ENCODE assay signal across 8 mouse cellular contexts in the genomic region with DNA sequence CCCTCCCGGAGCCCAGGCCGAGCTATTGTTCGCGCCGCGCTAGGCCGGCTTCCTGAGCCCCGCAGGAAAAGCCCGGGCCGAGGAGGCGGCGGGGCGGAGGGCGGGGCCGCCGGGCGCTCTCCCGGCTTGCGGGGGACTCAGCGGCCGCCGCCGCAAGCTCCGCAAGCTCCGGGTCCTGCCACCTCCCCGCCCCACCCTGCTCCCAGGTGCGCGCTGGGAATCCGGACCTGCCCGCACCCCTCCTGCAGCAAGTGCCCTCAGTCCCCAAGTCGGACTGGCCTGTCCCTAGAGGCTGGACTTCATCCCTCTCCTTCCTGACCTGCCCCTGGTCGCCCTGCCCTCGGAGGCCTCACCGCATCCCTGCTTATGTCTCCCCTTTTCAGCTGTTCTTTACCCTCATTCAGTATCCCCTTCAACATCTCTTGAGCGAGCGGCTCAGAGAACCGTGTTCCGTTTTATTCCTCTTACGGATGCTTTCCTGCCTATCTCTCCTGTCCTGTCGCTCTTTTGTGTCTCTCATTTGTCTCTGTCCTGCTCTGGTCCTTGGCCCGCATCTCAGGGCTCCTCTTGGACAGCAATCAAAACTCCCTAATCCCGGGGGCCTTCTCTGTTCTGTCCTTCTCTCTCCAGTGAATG. TPM values are rescaled to one million over a fixed set of nuclear protein-coding genes. Genes with fewer than 3 reads are reported as not detected.
DNase-seq lines count a peak whose midpoint lies in the region; ATAC-seq lines count a peak whose summit lies in the region.

No protein-coding gene starts in this region.

- H3K27ac ChIP-seq in forebrain, embryonic 13.5 days = peak overlapping the region; percentile 98
- peak overlapping the region; percentile 92 for H3K27ac ChIP-seq in intestine, embryonic 15.5 days
- H3K27ac ChIP-seq in midbrain, embryonic 16.5 days (ENCODE audit: low read length) = peak overlapping the region; percentile 99

- no peak for DNase-seq in cerebellum, postnatal 25 days

- H3K4me1 ChIP-seq in megakaryocyte, embryonic 14.5 days = peaks cover 21% of the 10 kb centered on the region
- H3K4me1 ChIP-seq in forebrain, embryonic 13.5 days = peaks cover 39% of the 10 kb centered on the region
- H3K4me1 ChIP-seq in intestine, embryonic 15.5 days (replicated peaks) = peaks cover 13% of the 10 kb centered on the region
- peaks cover 30% of the 10 kb centered on the region for H3K4me1 ChIP-seq in midbrain, embryonic 16.5 days (ENCODE audit: control insufficient read depth, insufficient read depth, low read length)

- H3K4me3 ChIP-seq in megakaryocyte, embryonic 14.5 days (replicated peaks) = peak overlapping the region; percentile 89
- H3K4me3 ChIP-seq in forebrain, embryonic 13.5 days = peak overlapping the region; percentile 94
- peak overlapping the region; percentile 81 for H3K4me3 ChIP-seq in intestine, embryonic 15.5 days (replicated peaks)
- peak overlapping the region; percentile 98 for H3K4me3 ChIP-seq in midbrain, embryonic 16.5 days (ENCODE audit: low read depth, low read length)

- H3K36me3 ChIP-seq in megakaryocyte, embryonic 14.5 days (replicated peaks; ENCODE audit: low read length) = no peaks in the 10 kb centered on the region
- no peaks in the 10 kb centered on the region for H3K36me3 ChIP-seq in forebrain, embryonic 13.5 days (ENCODE audit: poor library complexity, severe bottlenecking)
- no peaks in the 10 kb centered on the region for H3K36me3 ChIP-seq in intestine, embryonic 15.5 days
- H3K36me3 ChIP-seq in midbrain, embryonic 16.5 days (ENCODE audit: control insufficient read depth, insufficient read depth, low read length) = no peaks in the 10 kb centered on the region

- peak overlapping the region; percentile 98 for H3K9ac ChIP-seq in forebrain, embryonic 13.5 days
- peak overlapping the region; percentile 89 for H3K9ac ChIP-seq in intestine, embryonic 15.5 days
- H3K9ac ChIP-seq in midbrain, embryonic 16.5 days (ENCODE audit: low read depth, low read length) = peak overlapping the region; percentile 99

- peak; percentile 63 for ATAC-seq in cerebellum, adult (ENCODE audit: insufficient number of reproducible peaks, low FRiP score, low TSS enrichment)
- no peak for ATAC-seq in megakaryocyte, adult 5-6 weeks (ENCODE audit: poor library complexity, severe bottlenecking)
- peak; percentile 81 for ATAC-seq in forebrain, embryonic 13.5 days
- peak; percentile 81 for ATAC-seq in intestine, embryonic 15.5 days
- ATAC-seq in midbrain, embryonic 16.5 days = peak; percentile 80
- ATAC-seq in granulocyte monocyte progenitor cell, adult 5-6 weeks (replicated peaks; ENCODE audit: poor library complexity, severe bottlenecking) = no peak

- H3K4me2 ChIP-seq in forebrain, embryonic 13.5 days = peak overlapping the region; percentile 90
- H3K4me2 ChIP-seq in intestine, embryonic 15.5 days (replicated peaks) = peak overlapping the region; percentile 94
- H3K4me2 ChIP-seq in midbrain, embryonic 16.5 days (ENCODE audit: low read length) = peak overlapping the region; percentile 95

- H3K27me3 ChIP-seq in megakaryocyte, embryonic 14.5 days (replicated peaks) = peaks cover 77% of the 10 kb centered on the region
- no peaks in the 10 kb centered on the region for H3K27me3 ChIP-seq in forebrain, embryonic 13.5 days
- 0 out of 2 replicates have a peak, but pooled peaks cover 2% of the 10 kb centered on the region for H3K27me3 ChIP-seq in intestine, embryonic 15.5 days (replicated peaks)
- H3K27me3 ChIP-seq in midbrain, embryonic 16.5 days (ENCODE audit: control insufficient read depth, insufficient read depth, low read depth, low read length) = no peaks in the 10 kb centered on the region

- H3K9me3 ChIP-seq in megakaryocyte, embryonic 14.5 days = no peaks in the 10 kb centered on the region
- peaks cover 3% of the 10 kb centered on the region; the same call in 1 of the 2 replicates for H3K9me3 ChIP-seq in forebrain, embryonic 13.5 days (replicated peaks)
- no peaks in the 10 kb centered on the region for H3K9me3 ChIP-seq in intestine, embryonic 15.5 days
- no peaks in the 10 kb centered on the region for H3K9me3 ChIP-seq in midbrain, embryonic 16.5 days (replicated peaks; ENCODE audit: control insufficient read depth, low read length, poor library complexity, severe bottlenecking)

- WGBS in forebrain, embryonic 13.5 days = under 1% methylated on average over 30 of the region's 42 CpGs
- under 1% methylated on average over 39 of the region's 42 CpGs for WGBS in intestine, embryonic 15.5 days
- WGBS in midbrain, embryonic 16.5 days = under 1% methylated on average over 23 of the region's 42 CpGs

RNA-seq across cellular contexts. Expression of a gene that starts 0.6 kb away (rescaled TPM):
- 309 and 400 TPM in 2 replicates for polyA plus RNA-seq in megakaryocyte, embryonic 14.5 days (2012; ENCODE audit: insufficient read depth, low replicate concordance)
- total RNA-seq in megakaryocyte, adult 5-6 weeks (2015) = 0.30 and 1.2 TPM in 2 replicates
- total RNA-seq in megakaryocyte, adult 5-6 weeks (2017) = 0.81 and 1.1 TPM in 2 replicates
- 31.5 and 34.4 TPM in 2 replicates for polyA plus RNA-seq in forebrain, embryonic 13.5 days (2015; fragmentation: Nextera tagmentation; extraction: Ambion mirVana)
- polyA plus RNA-seq in intestine, embryonic 15.5 days (2015; fragmentation: Nextera tagmentation; extraction: Ambion mirVana) = 13.0 and 14.4 TPM in 2 replicates
- polyA plus RNA-seq in midbrain, embryonic 16.5 days (2015; fragmentation: Nextera tagmentation; extraction: Ambion mirVana) = 31.3 and 33.2 TPM in 2 replicates
- 3.0 and 3.8 TPM in 2 replicates for total RNA-seq in granulocyte monocyte progenitor cell, adult 5-6 weeks (2014; fragmentation: Nextera tagmentation)
- 2.3 and 3.6 TPM in 2 replicates for total RNA-seq in granulocyte monocyte progenitor cell, adult 5-6 weeks (2017)

Comparison
In these comparisons a context has a peak if more than half of its experiments do, and no peak if none do; other contexts are left out.
1. ATAC-seq: peak in cerebellum, adult (single experiment), forebrain, embryonic 13.5 days (single experiment), intestine, embryonic 15.5 days (single experiment) and midbrain, embryonic 16.5 days (single experiment); none in megakaryocyte, adult 5-6 weeks (single experiment) and granulocyte monocyte progenitor cell, adult 5-6 weeks (single experiment).
2. Peak in every context shown above with its lines, with median percentiles within 50 percentile points of each other: H3K4me3 ChIP-seq, H3K27ac ChIP-seq, H3K4me2 ChIP-seq and H3K9ac ChIP-seq.